Mouse (Mus musculus): ENCODE measurements at regions not wholly inside any gene's neighbourhood (a gene's known extent, or its start where the extent isn't known, plus 50 kb on each side); places are given as distances from the start of the nearest gene placed in this dataset.
A peak's percentile ranks its signal among the peaks of the same experiment; 100 is the strongest.

DNA sequence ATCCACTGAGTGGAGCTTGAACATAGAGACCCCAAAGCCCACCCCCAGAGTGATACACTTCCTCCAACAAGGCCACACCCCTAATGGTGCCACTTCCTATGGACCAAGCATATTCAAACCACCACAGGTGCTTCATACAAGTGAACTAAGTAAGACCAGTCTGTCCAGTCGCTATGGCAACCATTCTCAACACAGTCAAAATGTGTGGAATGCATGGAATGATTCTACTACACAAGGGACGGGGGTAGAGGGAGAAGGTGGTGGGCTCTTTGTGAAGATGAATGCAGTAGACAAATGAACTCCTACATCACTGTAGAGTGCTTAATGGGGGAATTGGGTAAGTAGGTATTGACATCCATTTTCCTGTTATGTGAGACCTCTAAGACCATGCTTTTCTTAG lies 180.1 kb upstream of the Sp4 start:
- Histone ChIP-seq H3K27me3 (replicated peaks; ENCODE audit: control insufficient read depth, insufficient read depth, low read length) (no peaks in the 10 kb centered on the region), H3K36me3 (ENCODE audit: control insufficient read depth, insufficient read depth) (no peaks in the 10 kb centered on the region), H3K4me2 (ENCODE audit: low read length) (no peak overlapping the region), H3K27ac (ENCODE audit: low read length) (no peak overlapping the region), H3K9ac (replicated peaks; ENCODE audit: low read depth, low read length) (no peak overlapping the region), H3K4me1 (replicated peaks; ENCODE audit: control insufficient read depth, insufficient read depth, low read length) (0 out of 2 replicates have a peak, but pooled peaks cover 2% of the 10 kb centered on the region), H3K4me3 (replicated peaks; ENCODE audit: low read length) (no peak overlapping the region), H3K9me3 (ENCODE audit: control insufficient read depth, low read length) (no peaks in the 10 kb centered on the region)
- ATAC-seq, result no peak
- 49% methylated on average over 2 of the region's 2 CpGs for WGBS

DNA sequence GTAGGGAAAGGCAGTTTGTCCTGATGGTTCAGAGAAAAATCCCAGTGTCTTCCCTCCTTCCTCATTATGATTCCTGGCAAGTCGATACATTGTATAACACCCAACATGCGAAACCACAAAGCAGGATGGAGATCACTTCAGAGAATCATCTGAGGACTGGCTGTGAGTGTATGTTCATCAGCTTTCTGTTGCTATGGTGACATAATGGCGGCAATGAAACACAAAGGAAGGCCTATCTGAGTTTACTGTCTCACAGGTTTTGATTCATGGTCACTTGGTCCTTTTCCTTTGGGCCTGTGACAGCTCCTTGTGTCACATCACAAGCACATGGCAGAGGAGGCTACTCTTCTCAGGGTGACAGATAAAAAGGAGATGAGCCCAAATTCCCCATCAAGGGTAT lies 173.5 kb upstream of the Sp4 start:
- Histone ChIP-seq H3K4me1 (replicated peaks; ENCODE audit: control insufficient read depth, insufficient read depth, low read length) (peaks cover 4% of the 10 kb centered on the region; the same call in 1 of the 2 replicates), H3K9me3 (ENCODE audit: control insufficient read depth, low read length) (no peaks in the 10 kb centered on the region), H3K36me3 (ENCODE audit: control insufficient read depth, insufficient read depth) (no peaks in the 10 kb centered on the region), H3K27ac (ENCODE audit: low read length) (no peak overlapping the region), H3K4me3 (replicated peaks; ENCODE audit: low read length) (no peak overlapping the region), H3K9ac (replicated peaks; ENCODE audit: low read depth, low read length) (no peak overlapping the region), H3K4me2 (ENCODE audit: low read length) (no peak overlapping the region), H3K27me3 (replicated peaks; ENCODE audit: control insufficient read depth, insufficient read depth, low read length) (no peaks in the 10 kb centered on the region)
- ATAC-seq, result peak; percentile 38; the same call in 1 of the 2 replicates
- 46% methylated on average over 3 of the region's 3 CpGs for WGBS

DNA sequence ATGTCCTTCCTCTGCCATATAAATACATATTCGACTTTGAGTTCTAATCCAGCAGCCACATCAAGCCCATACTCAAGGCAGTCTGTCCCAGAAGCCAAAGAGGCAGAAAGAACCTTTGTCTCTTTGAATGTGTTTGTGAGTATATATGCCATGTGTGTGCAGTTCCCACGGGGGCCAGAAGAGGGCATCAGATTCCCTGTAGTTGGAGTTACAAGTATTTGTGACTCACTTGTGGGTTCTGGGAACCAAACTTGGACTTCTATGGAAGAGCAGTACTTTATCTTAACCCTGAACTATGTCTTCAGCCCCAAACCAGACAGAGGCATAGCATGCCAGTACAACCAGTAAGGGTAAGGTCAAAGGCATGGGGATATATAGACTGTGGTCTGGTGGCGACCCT lies 165.6 kb upstream of the Sp4 start:
- H3K36me3 ChIP-seq (ENCODE audit: control insufficient read depth, insufficient read depth), result no peaks in the 10 kb centered on the region
- H3K4me1 ChIP-seq (replicated peaks; ENCODE audit: control insufficient read depth, insufficient read depth, low read length), result no peaks in the 10 kb centered on the region
- ATAC-seq, result no peak
- H3K27ac ChIP-seq (ENCODE audit: low read length), result no peak overlapping the region
- 0 out of 2 replicates have a peak, but pooled peaks cover 3% of the 10 kb centered on the region for H3K9me3 ChIP-seq (ENCODE audit: control insufficient read depth, low read length)
- no peak overlapping the region for H3K4me2 ChIP-seq (ENCODE audit: low read length)
- no peak overlapping the region for H3K9ac ChIP-seq (replicated peaks; ENCODE audit: low read depth, low read length)
- no peak overlapping the region for H3K4me3 ChIP-seq (replicated peaks; ENCODE audit: low read length)
- WGBS, result 86% methylated on average over 3 of the region's 3 CpGs
- no peaks in the 10 kb centered on the region for H3K27me3 ChIP-seq (replicated peaks; ENCODE audit: control insufficient read depth, insufficient read depth, low read length)

DNA sequence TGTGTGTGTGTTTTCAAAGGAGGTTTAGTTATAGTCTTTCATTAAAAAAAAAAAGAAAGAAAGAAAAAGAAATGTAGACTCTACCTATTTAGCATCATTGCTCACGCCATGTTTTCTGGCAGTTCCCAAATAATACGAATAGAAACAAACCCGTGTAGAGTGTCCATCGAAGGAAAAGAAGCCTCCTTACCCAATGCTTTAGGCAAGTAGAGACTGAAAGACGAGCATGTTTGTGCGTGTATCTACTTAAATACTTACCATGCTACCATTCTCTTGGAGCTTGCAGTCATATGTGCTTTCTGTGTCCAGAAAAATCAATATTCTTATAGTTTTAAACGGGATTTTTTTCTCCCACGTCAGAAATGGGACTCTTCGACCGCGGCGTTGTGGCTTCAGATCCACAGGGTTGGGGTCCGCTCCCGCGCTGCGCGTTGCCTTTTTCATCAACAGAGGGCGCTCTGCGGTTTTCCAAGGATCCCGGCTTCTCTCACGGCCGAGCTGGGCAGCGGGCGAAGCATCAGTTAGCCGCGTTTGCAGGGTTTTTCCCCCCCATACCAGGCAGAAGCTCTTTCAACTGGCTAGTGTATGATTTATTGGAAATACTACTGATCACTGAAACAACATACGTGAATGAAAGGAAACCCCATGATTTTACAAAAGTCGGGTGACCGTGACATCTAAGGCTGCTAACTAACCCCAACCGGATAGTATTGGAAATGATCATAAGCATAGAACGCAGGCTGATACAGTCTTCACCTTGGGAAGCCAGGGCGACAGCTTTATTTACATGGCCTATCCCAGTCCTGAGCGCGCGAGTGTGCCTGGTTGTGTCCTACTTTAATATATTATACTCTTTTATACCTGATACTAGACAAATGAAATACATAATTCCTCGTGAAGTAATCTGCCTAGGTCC lies 156.5 kb upstream of the Sp4 start:
- 7% methylated on average over 36 of the region's 36 CpGs for WGBS
- H3K9ac ChIP-seq (replicated peaks; ENCODE audit: low read depth, low read length), result no peak overlapping the region

DNA sequence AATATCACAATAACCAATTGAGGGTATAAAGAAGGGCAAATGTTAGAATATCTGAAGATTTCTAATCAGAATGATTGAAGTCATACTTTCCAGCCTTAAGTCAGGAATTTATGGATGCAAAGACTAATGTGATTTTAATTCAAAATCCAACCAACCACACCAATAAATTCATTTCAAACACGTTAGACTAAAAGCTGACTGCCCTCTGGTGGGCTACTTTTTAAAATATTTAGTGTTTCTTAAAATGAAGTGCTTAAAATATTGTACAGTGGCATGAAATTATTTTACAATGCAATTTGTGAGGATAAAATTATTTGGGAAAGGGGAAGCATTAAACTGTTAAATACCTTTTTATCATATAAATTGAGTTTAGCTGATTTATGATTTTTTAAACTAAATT lies 154.4 kb upstream of the Sp4 start:
- ATAC-seq, result no peak
- Histone ChIP-seq H3K27ac (ENCODE audit: low read length) (no peak overlapping the region), H3K9ac (replicated peaks; ENCODE audit: low read depth, low read length) (no peak overlapping the region), H3K4me3 (replicated peaks; ENCODE audit: low read length) (no peak overlapping the region), H3K36me3 (ENCODE audit: control insufficient read depth, insufficient read depth) (no peaks in the 10 kb centered on the region), H3K27me3 (replicated peaks; ENCODE audit: control insufficient read depth, insufficient read depth, low read length) (peaks cover 10% of the 10 kb centered on the region), H3K4me2 (ENCODE audit: low read length) (no peak overlapping the region), H3K9me3 (ENCODE audit: control insufficient read depth, low read length) (no peaks in the 10 kb centered on the region), H3K4me1 (replicated peaks; ENCODE audit: control insufficient read depth, insufficient read depth, low read length) (peaks cover 7% of the 10 kb centered on the region)
- 31% methylated on average over 1 of the region's 1 CpGs for WGBS

More for the DNA sequence above, 156.5 kb upstream of the Sp4 start:
- H3K27me3 ChIP-seq (replicated peaks; ENCODE audit: control insufficient read depth, insufficient read depth, low read length), result peaks cover 11% of the 10 kb centered on the region
- peaks cover 7% of the 10 kb centered on the region for H3K4me1 ChIP-seq (replicated peaks; ENCODE audit: control insufficient read depth, insufficient read depth, low read length)
- H3K9me3 ChIP-seq (ENCODE audit: control insufficient read depth, low read length), result no peaks in the 10 kb centered on the region
- ATAC-seq, result peak; percentile 93
- peak overlapping the region; percentile 36 for H3K4me3 ChIP-seq (replicated peaks; ENCODE audit: low read length)
- H3K4me2 ChIP-seq (ENCODE audit: low read length), result peak overlapping the region; percentile 58
- H3K27ac ChIP-seq (ENCODE audit: low read length), result no peak overlapping the region
- no peaks in the 10 kb centered on the region for H3K36me3 ChIP-seq (ENCODE audit: control insufficient read depth, insufficient read depth)

DNA sequence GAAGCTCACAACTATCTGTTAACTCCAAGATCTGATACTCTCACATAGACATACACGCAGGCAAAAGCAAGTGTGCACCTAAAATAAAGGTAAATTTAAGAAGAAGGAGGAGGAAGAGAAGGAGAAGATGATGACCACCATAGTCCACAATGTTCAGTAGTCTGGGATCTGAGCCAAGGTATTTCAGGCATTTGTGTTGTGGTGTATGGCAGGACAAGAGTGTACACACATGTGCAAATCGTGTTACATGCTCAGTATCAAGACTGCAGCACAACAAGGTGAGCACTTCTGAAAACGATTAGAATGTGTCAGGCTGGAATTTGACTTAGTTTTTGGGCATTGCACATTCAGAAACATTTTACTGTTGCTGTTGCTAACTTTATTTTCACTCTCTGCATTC lies 138.4 kb upstream of the Sp4 start:
- no peak for ATAC-seq
- Histone ChIP-seq H3K4me3 (replicated peaks; ENCODE audit: low read length) (no peak overlapping the region), H3K27me3 (replicated peaks; ENCODE audit: control insufficient read depth, insufficient read depth, low read length) (no peaks in the 10 kb centered on the region), H3K4me2 (ENCODE audit: low read length) (no peak overlapping the region), H3K36me3 (ENCODE audit: control insufficient read depth, insufficient read depth) (no peaks in the 10 kb centered on the region), H3K4me1 (replicated peaks; ENCODE audit: control insufficient read depth, insufficient read depth, low read length) (no peaks in the 10 kb centered on the region), H3K9me3 (ENCODE audit: control insufficient read depth, low read length) (no peaks in the 10 kb centered on the region), H3K27ac (ENCODE audit: low read length) (no peak overlapping the region), H3K9ac (replicated peaks; ENCODE audit: low read depth, low read length) (no peak overlapping the region)
- 88% methylated on average over 3 of the region's 3 CpGs for WGBS

DNA sequence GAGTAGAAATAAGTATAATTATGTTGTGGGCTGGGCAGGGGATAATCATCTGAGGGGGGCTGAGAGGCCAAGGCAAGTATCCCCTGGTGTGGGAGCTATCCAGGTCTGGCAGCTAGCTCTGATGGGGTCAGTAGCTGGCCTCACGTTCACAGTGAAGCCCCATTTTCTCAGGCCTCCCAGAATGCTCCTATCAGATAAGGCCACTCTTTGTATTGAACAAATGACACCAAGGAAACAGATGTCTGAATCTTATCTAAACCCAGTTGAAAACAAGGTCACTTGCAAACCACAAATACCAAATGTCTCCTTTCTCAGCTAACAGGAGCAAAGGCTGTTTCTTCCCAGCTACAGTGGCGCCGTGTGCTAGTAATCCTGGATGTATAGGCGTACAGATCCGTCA lies 137.6 kb upstream of the Sp4 start:
- ATAC-seq, result no peak
- no peak overlapping the region for H3K27ac ChIP-seq (ENCODE audit: low read length)
- 93% methylated on average over 5 of the region's 5 CpGs for WGBS
- no peaks in the 10 kb centered on the region for H3K4me1 ChIP-seq (replicated peaks; ENCODE audit: control insufficient read depth, insufficient read depth, low read length)
- no peaks in the 10 kb centered on the region for H3K27me3 ChIP-seq (replicated peaks; ENCODE audit: control insufficient read depth, insufficient read depth, low read length)
- no peaks in the 10 kb centered on the region for H3K36me3 ChIP-seq (ENCODE audit: control insufficient read depth, insufficient read depth)
- H3K4me2 ChIP-seq (ENCODE audit: low read length), result no peak overlapping the region
- H3K9me3 ChIP-seq (ENCODE audit: control insufficient read depth, low read length), result no peaks in the 10 kb centered on the region
- no peak overlapping the region for H3K4me3 ChIP-seq (replicated peaks; ENCODE audit: low read length)
- H3K9ac ChIP-seq (replicated peaks; ENCODE audit: low read depth, low read length), result no peak overlapping the region

DNA sequence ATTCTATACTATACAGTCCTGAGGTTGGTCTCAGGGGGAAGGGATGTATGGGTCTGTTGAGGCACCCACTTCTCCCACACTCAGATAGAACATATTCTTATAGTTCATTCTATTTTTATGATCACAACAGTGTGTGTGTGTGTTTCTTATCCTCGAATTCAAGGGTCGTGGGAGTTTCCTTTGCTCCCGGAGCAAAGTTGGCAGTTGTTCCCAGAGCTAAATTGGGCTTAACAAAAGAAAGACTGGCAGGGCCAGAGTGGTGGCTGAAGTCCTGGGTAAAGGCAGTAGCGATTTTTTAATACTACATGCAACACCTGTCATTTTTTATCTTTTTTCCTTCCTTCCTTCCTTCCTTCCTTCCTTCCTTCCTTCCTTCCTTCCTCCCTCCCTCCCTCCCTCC lies 131.5 kb upstream of the Sp4 start:
- H3K36me3 ChIP-seq (ENCODE audit: control insufficient read depth, insufficient read depth), result no peaks in the 10 kb centered on the region
- H3K9me3 ChIP-seq (ENCODE audit: control insufficient read depth, low read length), result no peaks in the 10 kb centered on the region
- H3K27ac ChIP-seq (ENCODE audit: low read length), result no peak overlapping the region
- H3K27me3 ChIP-seq (replicated peaks; ENCODE audit: control insufficient read depth, insufficient read depth, low read length), result no peaks in the 10 kb centered on the region
- no peaks in the 10 kb centered on the region for H3K4me1 ChIP-seq (replicated peaks; ENCODE audit: control insufficient read depth, insufficient read depth, low read length)
- H3K4me3 ChIP-seq (replicated peaks; ENCODE audit: low read length), result no peak overlapping the region
- no peak overlapping the region for H3K9ac ChIP-seq (replicated peaks; ENCODE audit: low read depth, low read length)
- ATAC-seq, result no peak
- 50% methylated on average over 4 of the region's 4 CpGs for WGBS
- H3K4me2 ChIP-seq (ENCODE audit: low read length), result no peak overlapping the region

DNA sequence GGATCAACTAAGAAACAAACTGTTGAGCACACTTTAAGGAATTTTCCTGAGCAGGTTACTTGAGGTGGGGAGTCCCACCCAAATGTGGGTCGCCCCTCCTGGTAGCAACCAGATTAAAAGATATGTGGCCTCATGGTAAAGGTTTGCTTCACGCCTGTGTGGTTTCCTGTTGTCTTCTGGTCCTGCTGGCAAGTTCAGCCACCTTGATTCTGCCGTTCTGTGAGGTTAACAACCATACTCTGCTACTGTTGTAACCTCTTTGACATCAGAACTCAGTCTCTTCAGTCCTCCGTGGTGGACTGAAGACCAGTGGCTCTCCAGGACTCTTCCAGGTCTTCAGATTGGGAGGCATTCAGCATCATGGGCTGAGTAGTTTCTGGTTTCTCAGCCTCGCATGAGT lies 127.1 kb upstream of the Sp4 start:
- Histone ChIP-seq H3K4me3 (replicated peaks; ENCODE audit: low read length) (no peak overlapping the region), H3K27ac (ENCODE audit: low read length) (no peak overlapping the region), H3K4me2 (ENCODE audit: low read length) (no peak overlapping the region), H3K9ac (replicated peaks; ENCODE audit: low read depth, low read length) (no peak overlapping the region), H3K36me3 (ENCODE audit: control insufficient read depth, insufficient read depth) (no peaks in the 10 kb centered on the region), H3K27me3 (replicated peaks; ENCODE audit: control insufficient read depth, insufficient read depth, low read length) (no peaks in the 10 kb centered on the region), H3K4me1 (replicated peaks; ENCODE audit: control insufficient read depth, insufficient read depth, low read length) (no peaks in the 10 kb centered on the region), H3K9me3 (ENCODE audit: control insufficient read depth, low read length) (no peaks in the 10 kb centered on the region)
- no peak for ATAC-seq
- WGBS, result 82% methylated on average over 5 of the region's 5 CpGs

Measured in forebrain, embryonic 16.5 days (tissue).